ENCODE assay signal across 14 mouse cellular contexts in the genomic region with DNA sequence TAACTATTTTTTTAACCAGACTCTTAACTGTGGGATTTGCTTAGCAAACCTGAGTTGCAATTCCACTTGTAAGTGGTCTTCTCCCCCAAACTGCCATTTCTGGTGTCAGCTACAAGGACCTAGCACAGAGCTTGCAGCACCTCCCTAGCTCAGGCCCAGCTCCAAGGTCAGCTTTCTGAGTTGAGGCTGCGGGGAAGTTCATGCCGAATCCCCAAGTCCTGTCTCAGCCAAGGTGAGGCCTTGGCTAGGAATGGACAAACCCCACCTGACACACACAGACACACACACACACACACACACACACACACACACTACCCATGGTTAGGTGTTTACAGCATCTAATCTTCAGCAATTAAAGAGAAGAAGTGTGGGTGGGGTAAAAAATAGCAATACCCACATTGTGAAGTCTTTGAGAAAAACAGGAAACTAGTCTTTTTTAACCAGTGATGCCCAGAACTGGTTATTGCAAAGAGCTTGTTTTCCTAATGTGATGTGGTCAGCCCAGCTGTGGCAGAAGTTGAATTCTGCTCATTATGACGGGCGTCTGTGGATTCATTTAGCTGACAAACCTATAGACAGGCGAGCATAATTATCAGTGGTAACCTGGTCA.
DNase-seq lines count a peak whose midpoint lies in the region; ATAC-seq and TF ChIP-seq lines count a peak whose summit lies in the region.
"Had no signal": no experiment of that assay in that cellular context is flagged by ENCODE, and none has a peak within 500 bp of the region (broad histone marks: within the 10 kb centered on the region; RNA-seq: fewer than 3 reads in every experiment).

No protein-coding gene starts in this region.

- H3K9me3 ChIP-seq in heart, embryonic 11.5 days (replicated peaks; ENCODE audit: control insufficient read depth, low read length) = no peaks in the 10 kb centered on the region
- H3K9me3 ChIP-seq: hindbrain, embryonic 10.5 days had no signal

- H3K36me3 ChIP-seq in heart, embryonic 11.5 days (ENCODE audit: control insufficient read depth, insufficient read depth, low read length) = no peaks in the 10 kb centered on the region
- H3K36me3 ChIP-seq in kidney, adult 2 months (ENCODE audit: control insufficient read depth, insufficient read depth, low read length) = no peaks in the 10 kb centered on the region
- H3K36me3 ChIP-seq: hindbrain, embryonic 10.5 days had no signal

- 0 out of 2 replicates have a peak overlapping the region, but pooled peaks have one; percentile 84 for H3K27ac ChIP-seq in heart, embryonic 11.5 days (ENCODE audit: low read depth, low read length)
- H3K27ac ChIP-seq in kidney, adult 2 months (ENCODE audit: insufficient read depth, low read depth, low read length) = no peak overlapping the region
- H3K27ac ChIP-seq: hindbrain, embryonic 10.5 days; liver, embryonic 14.5 days had no signal

- no peaks in the 10 kb centered on the region for H3K27me3 ChIP-seq in heart, embryonic 11.5 days (ENCODE audit: control insufficient read depth, insufficient read depth, low read length)
- H3K27me3 ChIP-seq in kidney, adult 2 months (replicated peaks; ENCODE audit: control insufficient read depth, insufficient read depth, low read length) = no peaks in the 10 kb centered on the region

- TF ChIP-seq CTCF in kidney, adult 2 months (conservative IDR thresholded peaks at IDR 0.05; ENCODE audit: insufficient read depth, insufficient read length, low read depth, low read length) = no peak

- TF ChIP-seq POLR2A in kidney, adult 2 months (IDR thresholded peaks at IDR 0.05; ENCODE audit: low read depth, low read length) = no peak

- 71% methylated on average over 5 of the region's 5 CpGs for WGBS in heart, embryonic 11.5 days (ENCODE audit: insufficient replicate concordance)
- 85% methylated on average over 5 of the region's 5 CpGs for WGBS in kidney, adult 2 months

- no peak overlapping the region for H3K4me3 ChIP-seq in heart, embryonic 11.5 days (ENCODE audit: low read depth, low read length)
- H3K4me3 ChIP-seq in kidney, adult 2 months (ENCODE audit: insufficient read depth, low read depth, low read length) = no peak overlapping the region
- H3K4me3 ChIP-seq: hindbrain, embryonic 10.5 days had no signal

- no peak overlapping the region for H3K9ac ChIP-seq in heart, embryonic 11.5 days (ENCODE audit: low read depth, low read length)
- H3K9ac ChIP-seq: liver, embryonic 14.5 days had no signal

- H3K4me1 ChIP-seq in heart, embryonic 11.5 days (ENCODE audit: control insufficient read depth, insufficient read depth, low read length) = peaks cover 29% of the 10 kb centered on the region
- H3K4me1 ChIP-seq in kidney, adult 2 months (ENCODE audit: control insufficient read depth, insufficient read depth, low read length) = peaks cover 31% of the 10 kb centered on the region

- intact Hi-C loops in heart, postnatal 10 days (cut with DNase I) = loop anchor here (5.0 kb wide), 2 partner anchors 42 to 63 kb away; no protein-coding TSS in a partner anchor

- no peak overlapping the region for H3K4me2 ChIP-seq in heart, embryonic 11.5 days

- ATAC-seq in heart, embryonic 11.5 days (replicated peaks; ENCODE audit: insufficient number of reproducible peaks, low FRiP score, low TSS enrichment) = no peak
- ATAC-seq in erythroid progenitor cell, adult 5-6 weeks (replicated peaks; ENCODE audit: low FRiP score, poor library complexity, severe bottlenecking) = no peak
- ATAC-seq: forebrain, embryonic 14.5 days had no signal

- DNase-seq in heart, postnatal 10 days = no peak
- DNase-seq in A20 (ENCODE audit: low read depth, low spot score) = peak; percentile 59
- peak; percentile 68 for DNase-seq in CD4-positive, CD25-positive, alpha-beta regulatory T cell, adult 2 months (ENCODE audit: low read depth, low spot score)
- peak; percentile 88 for DNase-seq in induced T-regulatory cell, adult 2 months (ENCODE audit: low read depth)
- no peak for DNase-seq in cerebellum, adult 9-11 months
- DNase-seq in kidney, adult 2 months = no peak
- DNase-seq: gastrocnemius, postnatal 14 days; kidney, adult 18-20 months; left cerebral cortex, postnatal 4 days had no signal

Comparison
In these comparisons a context has a peak if more than half of its experiments do, and no peak if none do; other contexts are left out.
1. DNase-seq: peak in A20 (single experiment), CD4-positive, CD25-positive, alpha-beta regulatory T cell, adult 2 months (single experiment) and induced T-regulatory cell, adult 2 months (single experiment); none in heart, postnatal 10 days (0 of 2), cerebellum, adult 9-11 months (single experiment) and kidney, adult 2 months (single experiment).